Mouse (Mus musculus): ENCODE measurements around the gene Cep170b.
A peak's percentile ranks its signal among the peaks of the same experiment; 100 is the strongest.

Gene Cep170b

DNA sequence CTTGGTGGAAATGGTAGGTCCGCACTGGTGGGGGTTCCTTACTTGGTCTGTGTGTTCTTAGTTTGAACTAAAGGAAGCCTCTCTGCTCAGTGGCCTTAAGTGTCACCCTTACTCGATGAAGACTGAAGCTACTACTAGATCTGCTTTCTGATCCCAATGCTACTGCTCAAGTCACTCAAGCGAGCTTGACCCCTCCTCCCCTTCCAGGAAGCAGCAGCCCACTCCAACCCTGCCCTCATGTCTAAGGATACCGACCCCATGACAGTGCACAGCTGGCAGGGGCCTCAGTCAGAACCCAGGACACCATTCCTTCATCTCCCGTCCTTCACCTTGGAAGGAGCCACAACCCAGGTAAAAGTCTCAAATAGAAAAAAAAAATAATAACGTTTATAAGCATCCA lies at the start of gene Cep170b:
Gene Cep170b, plus strand, starts transcription at position 240 of the 400 bp plus-strand sequence.
- DNase-seq (ENCODE audit: low spot score in 2 of 2) = no peak

DNA sequence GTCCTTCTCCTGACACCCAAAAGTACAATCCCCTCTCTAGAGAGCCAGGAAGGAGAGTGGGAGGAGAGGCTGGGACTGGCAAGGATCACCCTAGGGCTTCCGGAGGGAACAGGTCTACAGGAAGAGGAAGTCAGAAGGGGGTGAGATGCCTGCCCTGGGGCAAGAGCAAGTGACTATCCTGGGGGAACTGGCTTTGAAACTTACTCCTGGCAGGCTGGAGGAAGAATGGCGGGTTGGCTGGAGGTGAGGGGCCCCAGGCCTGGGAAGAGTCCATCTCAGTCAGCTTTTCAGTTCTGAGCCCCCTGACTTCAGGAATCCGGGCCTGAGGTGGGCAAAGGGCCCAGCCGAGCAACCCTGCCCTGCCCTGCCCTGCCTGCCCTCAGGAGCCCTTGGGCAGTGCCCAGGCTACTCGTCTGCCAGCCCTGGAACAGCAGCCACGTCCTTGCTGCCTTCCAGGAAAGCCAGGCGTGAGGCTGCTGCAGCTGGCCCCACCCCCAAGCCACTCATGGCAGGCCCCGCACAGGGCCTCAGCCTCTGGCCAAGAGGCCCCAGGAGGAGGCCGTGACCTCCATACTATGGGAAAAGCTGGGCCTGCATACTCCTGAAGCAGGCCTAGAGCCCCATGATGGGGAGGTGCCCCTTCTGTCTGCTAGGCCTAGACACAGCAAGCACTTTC lies 49.4 kb upstream of the Cep170b start:
- DNase-seq (ENCODE audit: low spot score in 2 of 2) = no peak

DNA sequence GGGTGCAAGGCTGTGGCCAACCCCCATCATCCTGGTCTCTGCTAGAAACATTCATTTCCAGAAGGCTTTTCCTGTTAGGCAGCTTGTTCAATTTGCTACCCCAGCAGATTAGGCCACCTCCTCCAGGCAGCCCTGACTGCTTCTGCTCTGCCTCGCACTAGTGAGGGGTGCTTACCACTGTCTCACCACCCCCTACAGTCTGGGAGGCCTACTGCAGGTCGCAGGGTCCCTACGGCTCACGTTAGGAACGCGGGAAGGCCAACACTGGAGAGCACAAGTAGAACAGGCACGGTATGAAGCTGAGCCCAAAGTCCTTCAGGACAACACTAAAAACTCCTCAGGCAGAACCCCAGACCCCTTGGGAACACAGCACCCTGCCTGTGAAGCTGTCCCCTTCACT lies 48.4 kb upstream of the Cep170b start:
- DNase-seq (ENCODE audit: low spot score in 2 of 2) = no peak

GRCm38 (mm10) chr12:112672744-112673575 lies 47.3 kb upstream of the Cep170b start:
- DNase-seq (ENCODE audit: low spot score in 2 of 2) = no peak

DNA sequence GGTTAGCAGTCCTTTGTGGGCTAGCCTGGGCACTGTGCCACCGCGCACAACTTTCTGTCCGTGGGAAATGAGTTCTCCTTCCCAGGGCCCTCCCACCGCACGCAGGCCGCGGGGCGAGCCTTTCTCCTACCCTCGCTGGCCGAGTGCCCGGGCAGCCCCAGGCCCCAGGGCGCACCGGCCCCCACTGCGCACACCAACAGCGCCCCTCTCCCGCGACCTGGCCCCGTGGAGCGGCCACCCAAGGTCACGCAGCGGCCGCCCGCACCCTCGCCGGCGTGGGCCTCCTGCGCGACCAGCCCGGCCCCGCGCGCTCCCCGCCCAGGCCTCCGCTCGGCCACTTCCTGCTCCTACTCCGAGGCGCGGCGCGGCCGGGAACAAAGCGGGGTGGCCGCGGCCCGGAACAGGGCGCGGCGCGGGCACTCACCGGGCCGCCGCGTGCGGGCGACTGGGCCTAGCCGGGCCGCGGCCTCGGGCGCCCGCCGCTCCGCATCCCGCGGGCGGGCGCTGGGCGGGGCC lies 46.6 kb upstream of the Cep170b start:
- no peak for DNase-seq (ENCODE audit: low spot score in 2 of 2)

DNA sequence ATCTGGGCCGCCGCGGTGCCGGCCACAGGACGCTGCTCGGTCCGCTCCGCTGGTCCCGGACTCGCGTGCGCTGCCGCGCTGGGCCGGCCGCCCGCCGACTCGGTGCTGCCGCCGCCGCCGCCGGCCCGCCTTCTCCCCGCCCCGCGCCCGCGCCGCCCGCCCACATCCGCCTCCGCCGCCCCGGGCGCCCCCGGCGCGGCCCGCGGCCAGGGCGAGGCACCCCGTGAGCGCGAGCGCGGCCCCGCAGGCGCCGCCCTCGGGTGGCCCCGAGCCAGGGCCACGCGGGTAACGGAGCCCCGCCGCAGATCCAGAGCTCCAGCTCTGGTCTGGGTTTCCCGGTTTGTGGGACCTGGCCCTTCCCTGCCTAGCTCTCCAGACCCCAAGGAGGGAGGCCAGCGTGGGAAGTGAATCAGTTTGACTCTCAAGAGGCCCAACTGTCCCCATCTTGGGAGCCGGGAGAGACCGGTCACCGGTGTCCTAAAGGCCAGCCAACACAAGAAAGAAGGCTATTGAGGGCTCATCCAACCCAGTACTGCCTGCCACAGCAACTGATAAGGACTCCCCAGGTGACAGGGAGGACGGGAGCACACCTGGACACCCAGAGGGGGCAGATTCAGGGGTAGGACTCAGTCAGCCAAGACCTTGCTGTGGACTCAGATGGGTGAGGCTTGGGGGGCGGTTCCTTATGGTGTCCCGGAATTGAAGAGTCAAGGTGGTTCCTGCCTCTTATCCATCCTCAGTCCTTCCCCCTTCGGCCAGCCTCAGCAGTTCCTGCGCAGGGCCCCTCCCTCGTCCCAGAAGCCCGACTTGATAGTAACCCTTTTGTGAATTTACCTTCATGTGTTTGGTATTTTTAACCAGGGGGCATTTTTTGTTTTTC lies 45.9 kb upstream of the Cep170b start, which contains the start of gene Akt1:
Gene Akt1, minus strand, starts transcription at position 753 of the 880 bp plus-strand sequence.
- DNase-seq (ENCODE audit: low spot score in 2 of 2) = peak in 1 of 2 experiments; percentile 50

DNA sequence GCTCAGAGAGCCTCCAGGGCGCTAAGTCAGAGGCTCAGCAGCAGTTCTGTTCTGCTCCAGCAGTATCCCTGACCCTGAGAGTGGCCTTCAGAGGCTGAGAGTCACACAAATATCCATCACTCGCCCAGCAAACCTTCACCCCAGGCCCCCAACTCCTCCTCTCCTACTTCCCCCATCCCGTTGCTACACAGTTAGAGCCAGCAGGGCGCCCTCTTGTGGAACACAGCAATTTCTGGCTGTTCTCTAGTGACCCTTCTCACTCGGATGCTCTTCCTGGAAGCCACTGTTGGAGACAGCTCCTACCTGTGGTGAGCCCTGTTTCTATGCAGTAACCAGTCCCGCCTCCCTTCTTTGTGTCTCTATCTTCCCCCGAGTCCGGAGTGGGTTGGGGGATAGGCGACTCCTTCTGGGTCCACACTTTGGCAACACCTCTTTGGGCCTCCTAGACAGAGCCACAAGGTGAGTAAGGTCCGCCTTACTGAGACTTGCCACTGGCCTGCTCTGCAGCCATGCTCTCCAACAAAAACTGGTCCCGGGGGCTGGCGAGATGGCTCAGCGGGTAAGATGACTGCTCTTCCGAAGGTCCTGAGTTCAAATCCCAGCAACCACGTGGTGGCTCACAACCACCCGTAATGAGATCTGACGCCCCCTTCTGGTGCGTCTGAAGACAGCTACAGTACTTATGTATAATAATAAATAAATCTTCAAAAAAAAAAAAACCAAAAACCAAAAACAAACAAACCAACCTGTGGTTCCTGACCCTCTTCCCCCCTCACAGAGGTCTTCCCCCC lies 44.8 kb upstream of the Cep170b start:
- peak in 1 of 2 experiments; percentile 86 for DNase-seq (ENCODE audit: low spot score in 2 of 2)

GRCm38 (mm10) chr12:112677076-112677475 lies 43.2 kb upstream of the Cep170b start:
- no peak for DNase-seq (ENCODE audit: low spot score in 2 of 2)

- DNase-seq (ENCODE audit: low spot score in 2 of 2) = no peak
These were observed 42.2 kb upstream of the Cep170b start for GRCm38 (mm10) chr12:112677943-112678554.

DNA sequence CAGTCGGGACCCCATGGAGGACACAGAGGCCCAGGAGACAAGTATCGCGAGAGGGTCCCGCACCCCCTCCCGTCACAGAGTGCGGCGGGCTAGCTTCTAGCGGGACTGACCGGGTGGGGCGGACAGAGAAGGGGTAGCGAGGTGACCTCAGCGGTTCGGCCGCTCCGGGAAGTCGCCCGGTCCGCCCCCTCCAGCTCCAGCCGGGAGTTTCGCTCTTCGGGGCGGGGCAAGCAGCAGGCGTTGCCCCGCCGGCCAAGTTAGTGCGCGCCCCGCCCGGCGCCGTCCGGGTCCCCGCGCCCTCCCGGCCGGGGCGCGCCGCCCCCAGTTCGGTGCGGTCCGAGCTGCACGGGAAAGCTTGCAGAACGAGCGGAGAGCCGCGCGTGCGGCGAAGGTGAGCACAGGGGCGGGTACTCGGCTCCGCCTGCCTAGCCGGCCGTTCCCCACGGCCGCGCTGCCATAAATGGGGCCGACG lies 41.7 kb upstream of the Cep170b start, which contains the start of gene Zbtb42:
Gene Zbtb42, plus strand, starts transcription at position 274 of the 472 bp plus-strand sequence.
- DNase-seq (ENCODE audit: low spot score in 2 of 2) = no peak

DNA sequence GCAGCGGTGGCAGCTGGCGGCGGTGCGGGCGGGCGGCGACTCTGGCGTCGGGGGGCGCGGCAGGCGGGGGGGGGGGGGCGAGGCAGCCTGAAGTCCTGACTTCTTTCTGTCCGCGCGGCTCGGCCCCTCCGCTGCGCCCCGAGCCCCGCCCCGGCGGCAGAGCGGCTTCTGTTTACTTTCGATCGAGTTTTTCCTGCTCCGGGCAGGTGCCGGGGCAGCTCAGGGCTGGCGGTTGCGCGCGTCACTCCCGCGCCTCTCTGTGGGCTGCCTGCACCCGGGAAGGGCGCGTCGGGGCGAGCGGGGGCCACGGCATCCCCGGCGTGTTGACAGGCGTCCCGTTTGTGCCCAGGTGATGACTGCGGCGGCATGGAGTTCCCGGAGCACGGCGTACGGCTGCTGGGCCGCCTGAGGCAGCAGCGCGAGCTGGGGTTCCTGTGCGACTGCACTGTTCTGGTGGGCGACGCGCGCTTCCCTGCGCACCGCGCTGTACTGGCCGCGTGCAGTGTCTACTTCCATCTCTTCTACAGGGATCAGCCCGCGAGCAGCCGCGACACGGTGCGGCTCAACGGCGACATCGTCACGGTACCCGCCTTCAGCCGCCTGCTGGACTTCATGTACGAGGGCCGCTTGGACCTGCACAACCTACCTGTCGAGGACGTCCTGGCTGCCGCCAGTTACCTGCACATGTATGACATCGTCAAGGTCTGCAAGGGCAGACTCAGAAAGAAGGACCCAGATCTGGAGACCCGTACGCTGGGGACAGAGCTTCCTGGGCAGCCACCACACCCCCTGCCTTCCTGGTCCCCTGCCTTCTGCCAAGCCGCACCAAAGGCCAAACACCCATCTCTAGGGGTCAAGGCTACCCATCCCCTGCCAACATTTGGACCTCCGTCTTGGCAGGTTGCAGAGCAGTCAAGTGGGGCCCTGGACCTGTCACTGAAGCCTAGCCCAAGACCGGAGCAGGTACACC lies 40.9 kb upstream of the Cep170b start:
- DNase-seq (ENCODE audit: low spot score in 2 of 2) = no peak

DNA sequence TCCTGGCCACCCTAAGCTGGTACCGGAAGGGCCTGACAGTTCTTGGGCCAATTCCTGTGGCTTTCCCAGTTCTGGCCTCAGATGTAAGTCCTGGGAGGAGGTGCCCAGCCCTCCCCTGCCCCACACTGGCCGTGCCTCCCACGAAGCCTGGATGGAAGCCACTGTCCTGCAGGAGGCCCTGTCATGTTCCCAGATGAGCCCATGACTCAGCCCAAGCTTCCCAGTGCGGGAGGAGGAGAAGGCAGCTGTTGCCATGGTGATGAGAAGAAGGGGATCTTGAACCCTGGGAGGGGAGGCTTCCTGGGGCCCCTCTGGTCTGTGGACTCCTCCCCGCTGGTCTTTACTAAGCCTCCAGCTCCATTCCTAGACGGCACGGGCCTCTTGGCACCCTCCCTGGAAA lies 36.9 kb upstream of the Cep170b start:
- no peak for DNase-seq (ENCODE audit: low spot score in 2 of 2)

- no peak for DNase-seq (ENCODE audit: low spot score in 2 of 2)
These were observed 31.8 kb upstream of the Cep170b start for GRCm38 (mm10) chr12:112688458-112688857.

DNA sequence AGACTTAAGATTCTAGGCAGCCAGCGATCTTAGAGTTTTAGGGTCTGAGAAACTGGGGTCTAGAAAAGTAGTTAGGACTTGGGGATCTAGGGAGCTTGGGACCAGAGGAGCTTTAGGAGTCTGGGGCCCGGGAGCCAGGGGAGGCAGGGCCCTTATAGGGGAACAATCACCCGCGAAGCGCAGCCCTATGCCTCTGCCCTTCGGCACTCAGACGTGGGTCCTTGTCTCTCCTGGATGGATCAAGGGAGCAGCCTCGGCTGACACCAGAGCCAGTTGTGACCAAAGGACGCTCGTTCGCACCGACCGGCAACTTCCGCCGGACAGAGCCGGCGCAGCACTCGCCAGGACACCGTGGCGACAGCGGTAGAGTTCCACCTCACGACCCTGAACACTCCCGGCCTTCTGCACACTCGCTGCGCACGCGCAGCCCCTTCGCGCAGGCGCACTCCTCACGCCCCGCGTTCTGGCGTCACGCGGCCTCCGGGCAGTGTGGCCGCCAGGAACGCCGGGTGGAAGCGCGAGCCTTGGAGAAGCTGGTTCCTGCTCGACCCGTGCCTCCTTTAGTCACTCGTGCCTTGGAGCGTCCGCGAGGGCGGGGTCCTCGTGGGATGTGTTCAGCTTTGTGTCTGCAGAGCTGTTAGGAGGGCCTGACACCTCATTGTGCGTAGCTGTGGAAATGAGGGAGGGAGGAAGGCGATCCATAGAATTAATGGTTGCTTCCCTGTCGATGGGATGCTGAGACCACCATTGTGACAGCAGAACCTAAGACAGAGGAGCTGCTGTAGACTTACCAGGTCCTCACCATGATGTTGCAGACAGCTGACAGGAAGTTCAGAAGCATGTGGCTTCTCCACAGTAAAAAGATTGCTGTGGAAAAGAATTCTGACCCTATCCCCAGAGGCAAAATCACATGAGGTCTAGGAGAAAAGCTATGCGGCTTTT lies 26.8 kb upstream of the Cep170b start:
- DNase-seq (ENCODE audit: low spot score in 2 of 2) = peak; percentile 84 to 95

DNA sequence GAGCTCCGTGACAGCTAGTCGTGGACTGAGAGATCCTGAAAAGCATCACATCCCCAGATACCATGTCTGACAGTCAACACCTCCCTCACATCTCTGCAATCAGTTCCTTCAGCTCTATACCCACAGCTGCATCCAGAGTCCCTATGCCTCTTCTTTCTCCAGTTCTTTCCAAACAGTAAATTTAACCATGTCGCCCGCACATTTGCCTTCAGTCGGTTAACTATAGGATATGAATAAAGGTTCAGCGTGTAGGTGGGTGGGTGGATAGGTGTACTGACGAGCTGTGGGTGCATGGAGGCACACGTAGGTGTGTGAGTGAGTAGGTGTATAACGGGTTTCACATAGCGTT lies 26.2 kb upstream of the Cep170b start:
- DNase-seq (ENCODE audit: low spot score in 2 of 2) = no peak

- DNase-seq (ENCODE audit: low spot score in 2 of 2) = no peak
These were observed 23.3 kb upstream of the Cep170b start for GRCm38 (mm10) chr12:112696806-112697425.

GRCm38 (mm10) chr12:112700522-112700921 lies 19.7 kb upstream of the Cep170b start:
- no peak for DNase-seq (ENCODE audit: low spot score in 2 of 2)

Measured in left cerebral cortex, adult 9 months (tissue).